Mouse (Mus musculus): ENCODE results near the gene Itga10.

DNA sequence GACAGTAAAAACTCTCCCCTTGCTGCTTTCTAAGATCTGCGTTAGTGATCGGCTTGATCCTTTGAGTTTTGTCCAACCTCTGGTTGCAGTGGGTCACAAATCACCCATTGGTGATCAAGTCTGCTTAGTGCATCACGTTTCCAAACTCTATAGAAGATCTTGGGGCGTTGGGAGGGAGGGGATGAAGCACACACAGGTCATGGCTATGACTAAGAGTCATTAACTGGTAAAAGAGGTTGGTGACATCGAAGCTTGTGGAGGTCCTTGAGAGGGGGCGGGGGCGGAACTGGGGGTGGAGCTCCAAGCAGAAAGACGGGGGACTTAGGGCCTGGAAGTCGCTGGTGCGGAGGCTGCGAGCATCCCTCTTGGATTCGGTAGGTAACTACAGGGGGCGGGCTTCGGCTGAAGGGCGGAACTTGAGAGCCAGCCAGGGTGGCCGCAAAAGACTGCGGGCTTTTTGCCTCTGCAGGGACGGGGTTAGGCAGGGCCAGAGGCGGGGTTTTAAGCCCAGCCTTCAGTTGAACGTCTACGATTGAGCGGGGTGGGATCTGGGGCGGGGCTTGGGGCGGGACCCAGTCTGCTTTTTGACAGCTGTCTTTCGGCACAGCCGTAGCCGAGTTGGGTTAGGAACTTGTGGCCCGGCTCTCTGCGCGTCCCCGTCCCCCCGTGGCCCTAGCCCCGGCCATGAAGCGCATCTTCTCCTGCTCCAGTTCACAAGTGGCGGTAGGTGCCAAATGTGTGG is 24.5 kb downstream of the Itga10 start, which contains the start of gene Ankrd35:
- peak; percentile 13; the same call in 1 of the 2 replicates for TF ChIP-seq POLR2A (IDR thresholded peaks at IDR 0.05; ENCODE audit: borderline replicate concordance, insufficient read depth, low read length)
- no peak for TF ChIP-seq CTCF (IDR thresholded peaks at IDR 0.05; ENCODE audit: borderline replicate concordance, insufficient read depth, low read depth, low read length)
